Mouse (Mus musculus) CH12.LX (cell line): ENCODE measurements around the gene Trio.

Experiments used
- CTCF ChIP-seq, 2 experiments: IDR thresholded peaks in 1 of 2; conservative IDR thresholded peaks in 1 of 2; 2 replicates each; pipeline ENCODE4 v1.5.1; 2011 to 2012; ENCODE audit warnings: low read depth in 2 of 2, low read length in 2 of 2, improper control_type of control experiment in 1 of 2, inconsistent platforms in 1 of 2, mild to moderate bottlenecking in 1 of 2, moderate library complexity in 1 of 2
- EP300 ChIP-seq: IDR thresholded peaks from 2 replicates; pipeline ENCODE4 v1.6.1; 2011; ENCODE audit warnings: low read length, improper control_type of control experiment
- GABPA ChIP-seq: IDR thresholded peaks from 2 replicates; pipeline ENCODE4 v1.6.1; 2012; ENCODE audit warnings: low read depth, low read length, improper control_type of control experiment, inconsistent platforms; ENCODE audit not compliant: insufficient replicate concordance
- HCFC1 ChIP-seq: IDR thresholded peaks from 2 replicates; pipeline ENCODE4 v1.6.1; 2012; ENCODE audit warnings: low read depth, mild to moderate bottlenecking, inconsistent platforms, low read length, improper control_type of control experiment
- MAFK ChIP-seq: IDR thresholded peaks from 2 replicates; pipeline ENCODE4 v1.6.1; 2011; ENCODE audit warnings: low read length, improper control_type of control experiment; ENCODE audit not compliant: insufficient replicate concordance
- MAX ChIP-seq: IDR thresholded peaks from 2 replicates; pipeline ENCODE4 v1.6.1; 2011; ENCODE audit warnings: low read length, improper control_type of control experiment
- MAZ ChIP-seq: IDR thresholded peaks from 2 replicates; pipeline ENCODE4 v1.6.1; 2012; ENCODE audit warnings: low read depth, mild to moderate bottlenecking, inconsistent platforms, low read length, improper control_type of control experiment, moderate library complexity
- NRF1 ChIP-seq: IDR thresholded peaks from 2 replicates; pipeline ENCODE4 v1.6.1; 2014; ENCODE audit warnings: low read depth, mild to moderate bottlenecking, inconsistent platforms, low read length, improper control_type of control experiment, moderate library complexity
- POLR2A ChIP-seq: IDR thresholded peaks from 2 replicates; pipeline ENCODE4 v1.6.1; 2011; ENCODE audit warnings: low read depth, mild to moderate bottlenecking, improper control_type of control experiment, low read length
- POLR2AphosphoS2 ChIP-seq: IDR thresholded peaks from 2 replicates; pipeline ENCODE4 v1.6.1; 2011; ENCODE audit warnings: low read depth, low read length, improper control_type of control experiment
- RAD21 ChIP-seq: IDR thresholded peaks from 2 replicates; pipeline ENCODE4 v1.6.1; 2011; ENCODE audit warnings: low read depth, mild to moderate bottlenecking, low read length, improper control_type of control experiment, moderate library complexity
- ZMIZ1 ChIP-seq: IDR thresholded peaks from 2 replicates; pipeline ENCODE4 v1.6.1; 2012; ENCODE audit warnings: low read depth, mild to moderate bottlenecking, inconsistent platforms, low read length, improper control_type of control experiment
- ZNF384 ChIP-seq: IDR thresholded peaks from 2 replicates; pipeline ENCODE4 v1.6.1; 2012; ENCODE audit warnings: low read depth, low read length, improper control_type of control experiment, inconsistent platforms

GRCm38 (mm10) chr15:28002515-28002914 lies 23.1 kb downstream of the Trio start:
- TF ChIP-seq POLR2AphosphoS2, result no peak
- TF ChIP-seq POLR2A, result no peak
- TF ChIP-seq GABPA, result no peak
- TF ChIP-seq CTCF (conservative IDR thresholded peaks at IDR 0.05 in 1 of 2, IDR thresholded peaks at IDR 0.05 in 1 of 2; ENCODE audit: low read depth in 2 of 2, low read length in 2 of 2), result no peak
- no peak for TF ChIP-seq MAX
- no peak for TF ChIP-seq EP300
- TF ChIP-seq ZNF384, result no peak
- TF ChIP-seq MAZ, result no peak
- TF ChIP-seq MAFK, result no peak
- no peak for TF ChIP-seq RAD21
- TF ChIP-seq NRF1, result no peak
- no peak for TF ChIP-seq HCFC1
- no peak for TF ChIP-seq ZMIZ1
